Mouse (Mus musculus) E14TG2a.4 (cell line): ENCODE results near the gene Pou2f2.
A peak's percentile ranks its signal among the peaks of the same experiment; 100 is the strongest.

ENCODE experiments used
- CTCF ChIP-seq: conservative IDR thresholded peaks from 2 replicates; pipeline ENCODE4 v1.5.1; 2014; ENCODE audit warnings: low read length
- NANOG ChIP-seq: IDR thresholded peaks from 2 replicates; pipeline ENCODE4 v1.6.1; 2014; ENCODE audit warnings: borderline replicate concordance, low read length, mixed read lengths
- POU5F1 ChIP-seq: IDR thresholded peaks from 2 replicates; pipeline ENCODE4 v1.6.1; 2014; ENCODE audit warnings: low read length, borderline replicate concordance

GRCm38 (mm10) chr7:25099581-25099980, 79.9 kb downstream of the Pou2f2 start:
- TF ChIP-seq CTCF (peak; percentile 35), POU5F1 (no peak), NANOG (no peak)
